Mouse (Mus musculus) thymus, adult 2 months (tissue): ENCODE results near the gene Inca1. TPM values are rescaled to one million over a fixed set of nuclear protein-coding genes. Genes with fewer than 3 reads are reported as not detected.

Source experiments
- DNase-seq: peaks from one replicate; pipeline ENCODE4 v3.0.0; 2021
- H3K27ac ChIP-seq: fragments of 200-500 bp; 2 replicates; pipeline ENCODE4 v1.5.1; 2012; ENCODE audit warnings: low read length, control low read depth; ENCODE audit not compliant: control insufficient read depth, insufficient read depth
- H3K27me3 ChIP-seq: fragments of 200-500 bp; 2 replicates; pipeline ENCODE4 v1.6.1; 2012; ENCODE audit warnings: mild to moderate bottlenecking, low read length, moderate library complexity, mixed read lengths; ENCODE audit not compliant: control insufficient read depth, insufficient read depth
- H3K36me3 ChIP-seq: fragments of 200-500 bp; 2 replicates; pipeline ENCODE4 v1.6.1; 2012; ENCODE audit warnings: mild to moderate bottlenecking, low read length, moderate library complexity; ENCODE audit not compliant: control insufficient read depth, insufficient read depth
- H3K4me1 ChIP-seq: fragments of 200-500 bp; replicated peaks from 2 replicates; pipeline ENCODE4 v1.6.1; 2012; ENCODE audit warnings: low read length; ENCODE audit not compliant: control insufficient read depth, insufficient read depth
- H3K4me3 ChIP-seq: fragments of 200-500 bp; 2 replicates; pipeline ENCODE4 v1.5.1; 2012; ENCODE audit warnings: mild to moderate bottlenecking, low read length, control low read depth, moderate library complexity; ENCODE audit not compliant: control insufficient read depth, insufficient read depth
- CTCF ChIP-seq: fragments of 200-500 bp; IDR thresholded peaks from 2 replicates; pipeline ENCODE4 v1.5.1; 2012; ENCODE audit warnings: mild to moderate bottlenecking, control low read depth, low read length, moderate library complexity, borderline replicate concordance; ENCODE audit not compliant: control insufficient read depth, poor library complexity, insufficient read depth; ENCODE audit errors: extremely low read depth
- POLR2A ChIP-seq: fragments of 200-500 bp; IDR thresholded peaks from 2 replicates; pipeline ENCODE4 v1.6.1; 2012; ENCODE audit warnings: mild to moderate bottlenecking, low read length, control low read depth, moderate library complexity; ENCODE audit not compliant: control insufficient read depth, poor library complexity, insufficient read depth; ENCODE audit errors: extremely low read depth
- WGBS: fragments of 180-500 bp; shearing (Covaris S2); methylation state at CpG from one replicate; pipeline ENCODE4 v1.1.7; 2018; 5-methylcytosine and 5-hydroxymethylcytosine counted together
- polyA plus RNA-seq: library from polyadenylated mRNA; depleted of rRNA; stranded (reverse); fragments of >200 nt; gene quantifications from 2 replicates; pipeline ENCODE4 v1.2.3, GENCODE M21; 2012; rRNA removed

Gene Inca1
- 1.1 and 1.9 TPM in 2 replicates for polyA plus RNA-seq

- H3K27me3 ChIP-seq = no peaks in the 10 kb centered on the region
- DNase-seq = peak; percentile 97
- H3K27ac ChIP-seq = 0 out of 2 replicates have a peak within 1 kb of the TSS, but pooled peaks have one; percentile 23
- peaks cover 6% of the 10 kb centered on the region; the same call in 1 of the 2 replicates for H3K36me3 ChIP-seq
- H3K4me3 ChIP-seq = peak within 1 kb of the TSS; percentile 79
- 0 out of 2 replicates have a peak, but pooled peaks have one; percentile 38 for TF ChIP-seq CTCF
- TF ChIP-seq POLR2A = peak; percentile 75
- H3K4me1 ChIP-seq = peaks cover 13% of the 10 kb centered on the region
- 3% methylated on average over 69 of the region's 69 CpGs for WGBS
These were observed at the start of gene Inca1, which contains the start of gene Kif1c for GRCm38 (mm10) chr11:70699722-70700556. Inca1 (minus strand) TSS chr11:70700155. Kif1c (plus strand) TSS chr11:70700548.

- no peak for TF ChIP-seq CTCF
- no peak for TF ChIP-seq POLR2A
- H3K36me3 ChIP-seq = no peaks in the 10 kb centered on the region
- WGBS = 86% methylated on average over 4 of the region's 4 CpGs
- no peak overlapping the region for H3K27ac ChIP-seq
- DNase-seq = no peak
- no peaks in the 10 kb centered on the region for H3K4me1 ChIP-seq
- no peak overlapping the region for H3K4me3 ChIP-seq
- no peaks in the 10 kb centered on the region for H3K27me3 ChIP-seq
These were observed 48.1 kb upstream of the Inca1 start for GRCm38 (mm10) chr11:70747876-70748545.

- Histone ChIP-seq H3K36me3 (no peaks in the 10 kb centered on the region), H3K27ac (no peak overlapping the region), H3K27me3 (no peaks in the 10 kb centered on the region), H3K4me1 (no peaks in the 10 kb centered on the region), H3K4me3 (no peak overlapping the region)
- TF ChIP-seq POLR2A (no peak), CTCF (no peak)
- DNase-seq = no peak
- 93% methylated on average over 7 of the region's 7 CpGs for WGBS
These were observed 45.7 kb upstream of the Inca1 start for GRCm38 (mm10) chr11:70745636-70746035.

GRCm38 (mm10) chr11:70742581-70743459 lies 42.9 kb upstream of the Inca1 start:
- TF ChIP-seq CTCF (no peak), POLR2A (no peak)
- H3K27me3 ChIP-seq = no peaks in the 10 kb centered on the region
- H3K27ac ChIP-seq = no peak overlapping the region
- no peaks in the 10 kb centered on the region for H3K4me1 ChIP-seq
- 92% methylated on average over 12 of the region's 12 CpGs for WGBS
- no peak overlapping the region for H3K4me3 ChIP-seq
- H3K36me3 ChIP-seq = no peaks in the 10 kb centered on the region
- no peak for DNase-seq

- no peak overlapping the region for H3K4me3 ChIP-seq
- DNase-seq = no peak
- H3K27me3 ChIP-seq = no peaks in the 10 kb centered on the region
- H3K27ac ChIP-seq = no peak overlapping the region
- TF ChIP-seq CTCF = no peak
- TF ChIP-seq POLR2A = no peak
- H3K4me1 ChIP-seq = no peaks in the 10 kb centered on the region
- 94% methylated on average over 7 of the region's 7 CpGs for WGBS
- H3K36me3 ChIP-seq = no peaks in the 10 kb centered on the region
These were observed 42.2 kb upstream of the Inca1 start for GRCm38 (mm10) chr11:70742117-70742516.

- WGBS = 93% methylated on average over 3 of the region's 3 CpGs
- Histone ChIP-seq H3K4me3 (no peak overlapping the region), H3K36me3 (no peaks in the 10 kb centered on the region), H3K27me3 (no peaks in the 10 kb centered on the region), H3K4me1 (no peaks in the 10 kb centered on the region), H3K27ac (no peak overlapping the region)
- TF ChIP-seq POLR2A (no peak), CTCF (no peak)
- DNase-seq = no peak
These were observed 41.6 kb upstream of the Inca1 start for GRCm38 (mm10) chr11:70741603-70742002.
